Mouse (Mus musculus): ENCODE measurements around the gene Fxn. TPM values are rescaled to one million over a fixed set of nuclear protein-coding genes. Genes with fewer than 3 reads are reported as not detected.
A peak's percentile ranks its signal among the peaks of the same experiment; 100 is the strongest.

Gene Fxn
- total RNA-seq, 2 experiments from 2014 or later: 7.4 to 8.8 TPM

DNA sequence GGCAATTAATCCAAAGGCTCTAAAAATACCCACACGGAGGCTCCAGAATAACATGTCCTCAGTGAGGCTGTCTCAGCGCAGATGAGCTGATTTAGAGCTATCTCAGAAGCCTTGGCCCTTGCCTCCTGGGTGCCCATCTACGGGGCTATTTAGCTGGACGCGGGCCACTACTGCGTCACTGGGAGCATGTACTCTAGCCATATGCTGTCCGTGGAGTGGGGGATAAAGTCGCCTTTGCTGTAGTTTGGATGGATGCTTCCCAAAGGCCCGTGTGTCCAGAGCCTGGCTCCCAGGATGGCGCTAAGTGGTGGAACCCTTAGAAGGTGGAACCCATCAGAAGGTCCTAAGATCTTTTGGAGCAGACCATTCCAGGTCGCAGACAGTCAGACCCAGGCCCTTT is 34.3 kb upstream of the Fxn start:
- no peak overlapping the region for H3K27ac ChIP-seq
- no peak overlapping the region for H3K4me3 ChIP-seq
- TF ChIP-seq CTCF (conservative IDR thresholded peaks at IDR 0.05): no peak
- DNase-seq (ENCODE audit: low spot score in 2 of 2): no peak

DNA sequence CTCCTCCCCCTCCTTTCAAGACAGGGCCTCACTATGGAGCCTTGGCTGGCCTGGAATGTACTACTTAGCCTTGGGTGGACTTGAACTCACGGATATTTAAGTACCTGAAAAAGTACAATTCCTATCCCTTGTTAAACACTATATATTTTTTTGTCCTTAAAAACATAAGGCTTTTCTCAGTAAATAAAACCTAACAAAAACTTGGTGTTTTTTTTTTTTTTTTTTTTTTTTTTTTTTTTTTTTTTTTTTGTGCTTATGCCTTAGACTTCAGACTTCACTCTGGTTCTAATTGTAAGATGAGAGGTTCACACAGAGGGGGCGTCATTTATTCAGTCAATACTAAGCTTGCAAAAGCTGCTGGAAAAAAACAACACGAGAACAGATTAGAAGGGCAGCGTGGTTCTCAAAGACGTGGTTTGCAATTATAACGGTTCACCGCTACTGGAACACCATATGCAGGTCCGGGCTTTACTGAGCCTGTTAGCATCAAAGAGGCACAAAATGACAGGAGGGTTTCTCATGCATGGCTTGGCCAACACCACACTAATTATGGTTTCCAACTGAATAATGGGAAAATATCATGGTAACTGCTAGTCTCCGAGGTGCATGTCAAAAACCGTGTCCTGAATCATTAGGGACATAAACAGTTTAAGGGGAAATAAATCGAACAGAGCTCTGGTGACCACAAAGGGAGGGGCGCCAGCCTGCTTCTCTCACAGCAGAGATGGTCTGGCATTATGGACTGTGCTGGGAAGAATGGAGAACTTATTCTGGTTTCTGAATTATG is 32.3 kb upstream of the Fxn start:
- TF ChIP-seq CTCF (conservative IDR thresholded peaks at IDR 0.05): no peak
- Histone ChIP-seq H3K27ac (peak overlapping the region; percentile 23; the same call in 1 of the 2 replicates), H3K4me3 (no peak overlapping the region)
- no peak for DNase-seq (ENCODE audit: low spot score in 2 of 2)

DNA sequence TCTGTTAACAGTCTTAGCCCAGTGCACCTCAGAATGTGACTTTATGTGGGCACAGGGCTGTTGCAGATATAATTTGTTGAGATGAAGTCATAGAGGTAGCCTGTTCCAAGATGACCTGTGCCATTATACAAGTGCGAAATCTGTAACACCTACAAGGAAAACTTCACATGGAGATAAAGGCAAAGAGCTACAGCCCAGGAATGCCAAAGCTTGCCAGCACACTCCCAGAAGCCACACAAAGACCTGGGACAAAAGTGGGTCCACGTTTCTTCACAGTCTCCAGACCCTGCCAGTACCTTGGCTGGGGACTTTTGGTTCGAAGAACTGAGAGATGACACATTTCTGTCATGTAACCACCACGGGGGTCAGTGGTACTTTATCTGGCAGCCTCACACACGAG is 31.6 kb upstream of the Fxn start:
- Histone ChIP-seq H3K4me3 (no peak overlapping the region), H3K27ac (no peak overlapping the region)
- no peak for TF ChIP-seq CTCF (conservative IDR thresholded peaks at IDR 0.05)
- DNase-seq (ENCODE audit: low spot score in 2 of 2): no peak

DNA sequence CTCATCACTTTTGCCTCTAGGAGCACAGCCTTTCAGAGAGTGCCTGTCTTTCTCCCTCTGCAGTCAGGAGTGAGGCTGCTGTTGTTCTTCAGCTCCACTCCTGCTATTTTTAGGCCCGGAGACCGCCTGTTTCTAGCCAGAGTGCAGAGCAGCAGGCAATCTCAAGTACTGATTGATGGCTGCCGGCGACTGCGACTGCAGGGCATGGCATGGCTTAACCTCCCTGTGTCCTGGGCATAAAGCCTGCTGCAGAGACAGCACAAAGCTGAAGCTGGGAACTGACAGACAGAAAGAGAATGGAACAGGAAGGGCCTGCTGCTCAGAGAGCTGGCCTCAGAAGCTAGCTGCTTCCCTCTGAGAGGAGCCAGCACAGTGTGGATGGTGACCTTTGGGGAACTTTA is 27.9 kb upstream of the Fxn start:
- peak; percentile 16; the same call in 1 of the 2 replicates for TF ChIP-seq CTCF (conservative IDR thresholded peaks at IDR 0.05)
- H3K27ac ChIP-seq: peak overlapping the region; percentile 91
- DNase-seq (ENCODE audit: low spot score in 2 of 2): peak; percentile 45 to 51

DNA sequence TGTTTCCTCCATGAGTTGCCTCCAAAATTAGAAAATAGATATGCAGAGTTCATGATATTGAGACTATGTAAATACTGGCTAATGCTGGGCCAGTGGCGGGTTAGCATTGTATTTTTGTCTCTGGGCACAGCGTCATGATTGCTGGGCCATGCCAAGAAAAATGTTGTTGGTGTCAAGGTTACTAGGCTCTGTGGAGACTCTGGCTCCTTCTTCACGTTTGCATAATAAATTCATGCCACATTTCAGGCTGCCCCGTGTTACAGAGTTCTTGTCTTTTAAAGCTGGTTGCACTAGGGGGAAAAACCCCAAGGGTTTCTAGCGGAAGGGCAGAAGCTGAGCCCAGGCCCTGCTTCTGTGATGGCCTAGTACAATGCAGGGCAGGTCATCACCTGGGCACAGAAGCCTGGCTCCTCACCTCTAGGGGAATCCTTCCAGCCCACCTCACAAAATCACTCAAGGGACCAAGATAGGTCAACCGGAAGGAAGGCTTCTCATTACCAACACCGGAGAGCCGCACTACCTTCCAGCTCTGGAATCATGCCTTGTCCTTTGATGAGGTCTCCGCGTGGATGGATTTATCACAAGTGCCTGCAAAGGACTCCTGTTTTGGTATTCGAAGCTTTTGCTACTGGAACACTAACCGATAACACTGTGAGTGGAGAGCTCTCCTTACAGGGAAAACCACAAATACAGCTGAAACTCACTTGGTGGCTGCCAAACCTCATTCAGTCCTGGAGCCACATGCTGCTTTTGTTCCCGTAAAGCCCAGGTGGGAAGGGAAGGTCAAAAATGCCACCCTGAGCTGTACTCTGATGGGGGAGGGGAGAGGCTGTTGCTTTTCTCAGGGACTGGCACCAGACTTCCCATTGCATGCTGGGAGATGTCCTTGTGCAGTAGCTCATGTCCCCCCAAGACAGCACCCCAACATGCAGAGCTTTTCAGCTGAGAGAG is 27.1 kb upstream of the Fxn start:
- H3K4me3 ChIP-seq: no peak overlapping the region
- H3K27ac ChIP-seq: peak overlapping the region; percentile 91
- no peak for TF ChIP-seq CTCF (conservative IDR thresholded peaks at IDR 0.05)
- no peak for DNase-seq (ENCODE audit: low spot score in 2 of 2)

More for the DNA sequence above, 27.9 kb upstream of the Fxn start:
- H3K4me3 ChIP-seq: no peak overlapping the region

DNA sequence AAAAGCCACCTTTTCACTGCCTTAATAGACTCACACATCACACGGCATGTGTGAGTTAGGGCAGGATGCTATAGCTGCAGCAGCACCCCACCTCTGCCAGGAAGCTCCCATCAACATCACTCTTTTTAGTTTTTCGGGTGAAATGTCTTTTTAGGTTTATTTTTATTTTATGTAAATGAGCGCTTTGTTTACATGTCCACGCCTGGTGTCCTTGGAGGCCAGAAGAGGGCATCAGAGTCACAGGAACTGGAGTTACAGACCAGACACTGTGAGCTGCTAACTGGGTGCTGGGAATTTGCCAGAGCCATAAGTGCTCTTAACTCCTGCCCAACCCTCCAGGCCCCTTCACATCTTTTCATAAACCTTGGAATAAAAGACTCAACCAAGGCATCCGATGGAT is 25.9 kb upstream of the Fxn start:
- DNase-seq (ENCODE audit: low spot score in 2 of 2): no peak
- TF ChIP-seq CTCF (conservative IDR thresholded peaks at IDR 0.05): peak; percentile 37
- H3K27ac ChIP-seq: no peak overlapping the region
- no peak overlapping the region for H3K4me3 ChIP-seq

DNA sequence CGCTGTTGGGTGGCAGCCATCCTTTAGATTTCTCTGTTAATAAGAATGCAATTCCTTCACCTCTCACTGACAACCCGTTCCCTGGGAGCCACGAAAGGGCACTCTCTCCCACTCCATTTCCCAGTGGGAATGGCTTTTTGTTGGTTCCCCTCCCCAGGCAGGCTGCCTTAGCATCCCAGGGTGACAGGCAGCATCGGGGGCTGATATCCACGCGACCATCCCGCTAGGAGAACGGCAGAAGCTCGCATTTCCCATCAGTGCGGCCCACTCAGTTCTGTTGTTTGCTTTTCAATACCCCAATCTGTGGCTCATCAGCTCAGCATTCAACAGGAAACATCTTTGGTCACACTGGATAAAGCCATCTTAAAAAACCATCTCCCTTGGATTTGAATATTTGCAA is 21.8 kb upstream of the Fxn start:
- no peak for TF ChIP-seq CTCF (conservative IDR thresholded peaks at IDR 0.05)
- H3K4me3 ChIP-seq: no peak overlapping the region
- peak overlapping the region; percentile 86 for H3K27ac ChIP-seq
- DNase-seq (ENCODE audit: low spot score in 2 of 2): peak; percentile 53 to 70

DNA sequence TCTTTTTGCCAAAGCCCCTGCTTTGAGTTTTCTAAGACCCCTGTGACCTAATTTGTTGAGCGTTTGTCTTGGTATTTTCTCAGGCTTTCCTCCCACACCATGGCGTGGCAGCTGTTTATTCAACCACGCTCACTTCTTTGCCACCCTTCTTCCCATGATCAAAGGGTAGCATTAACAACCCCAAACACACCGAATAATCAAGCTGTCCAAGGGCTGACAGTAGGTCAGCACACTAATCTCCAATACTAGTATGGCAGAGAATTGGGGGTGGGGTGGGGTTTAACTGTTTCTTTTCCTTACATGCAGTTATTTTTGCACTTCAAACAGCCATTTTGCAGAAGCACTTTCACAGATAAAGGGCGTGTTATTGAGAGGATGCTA is 21.4 kb upstream of the Fxn start:
- H3K4me3 ChIP-seq: no peak overlapping the region
- peak overlapping the region; percentile 86 for H3K27ac ChIP-seq
- DNase-seq (ENCODE audit: low spot score in 2 of 2): no peak
- no peak for TF ChIP-seq CTCF (conservative IDR thresholded peaks at IDR 0.05)

DNA sequence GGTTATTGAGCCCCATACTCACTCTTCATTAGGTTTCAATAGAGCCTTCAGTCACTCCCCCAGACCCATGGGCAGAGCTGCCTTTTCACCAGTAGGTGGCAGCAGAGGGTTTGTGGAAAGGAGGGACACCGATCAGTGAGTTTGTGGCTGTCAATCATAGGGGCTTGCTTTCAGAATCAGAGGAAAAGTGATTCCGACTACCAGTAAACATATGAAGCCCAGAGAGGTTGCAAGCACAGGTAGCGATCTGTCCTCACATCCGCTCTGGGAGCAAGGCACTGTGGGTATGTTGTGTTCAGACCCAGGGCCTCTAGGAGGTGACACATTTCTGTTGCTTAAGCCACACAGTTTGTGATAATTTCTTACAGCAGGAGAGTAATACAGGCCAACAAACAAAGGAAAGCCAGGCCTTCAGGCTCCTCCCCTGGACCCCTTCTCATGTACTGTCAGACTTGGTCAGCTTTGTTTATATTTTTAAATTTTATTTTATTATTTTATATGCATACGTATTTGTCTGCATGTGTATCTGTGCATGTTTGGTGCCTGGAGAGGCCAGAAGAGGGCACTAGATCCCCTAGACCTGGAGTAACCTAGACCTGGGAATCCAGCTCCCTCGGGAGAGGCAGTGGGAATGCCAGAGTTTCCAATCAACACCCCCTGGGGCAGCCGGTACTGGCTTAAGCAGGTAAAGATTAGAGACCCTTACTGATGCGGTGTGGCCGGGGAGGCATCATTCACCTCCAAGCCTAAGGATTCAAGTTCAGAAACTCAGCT is 20.8 kb upstream of the Fxn start:
- DNase-seq (ENCODE audit: low spot score in 2 of 2): peak; percentile 77 to 85
- Histone ChIP-seq H3K4me3 (peak overlapping the region; percentile 37), H3K27ac (peak overlapping the region; percentile 86)
- peak; percentile 80 for TF ChIP-seq CTCF (conservative IDR thresholded peaks at IDR 0.05)

DNA sequence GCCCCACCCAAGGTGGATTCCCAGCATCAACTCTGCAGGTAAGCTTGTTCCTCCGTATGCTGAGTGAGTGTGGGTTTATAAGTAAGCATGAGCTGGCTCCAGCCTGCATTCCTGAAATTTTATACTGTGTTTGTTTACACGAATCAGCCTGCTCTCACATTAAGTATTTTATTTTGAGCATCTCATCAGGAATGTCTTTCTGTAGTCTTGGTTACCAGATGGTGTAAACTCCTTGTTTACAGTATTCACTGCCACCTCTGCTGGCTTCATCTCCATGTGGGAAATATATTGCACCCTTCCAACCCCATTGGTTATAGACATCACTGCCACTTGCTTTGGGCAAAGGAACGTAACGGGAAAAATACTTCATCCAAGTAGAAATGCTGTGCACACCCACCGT is 13.1 kb upstream of the Fxn start:
- H3K4me3 ChIP-seq: no peak overlapping the region
- no peak for DNase-seq (ENCODE audit: low spot score in 2 of 2)
- H3K27ac ChIP-seq: peak overlapping the region; percentile 23; the same call in 1 of the 2 replicates
- no peak for TF ChIP-seq CTCF (conservative IDR thresholded peaks at IDR 0.05)

DNA sequence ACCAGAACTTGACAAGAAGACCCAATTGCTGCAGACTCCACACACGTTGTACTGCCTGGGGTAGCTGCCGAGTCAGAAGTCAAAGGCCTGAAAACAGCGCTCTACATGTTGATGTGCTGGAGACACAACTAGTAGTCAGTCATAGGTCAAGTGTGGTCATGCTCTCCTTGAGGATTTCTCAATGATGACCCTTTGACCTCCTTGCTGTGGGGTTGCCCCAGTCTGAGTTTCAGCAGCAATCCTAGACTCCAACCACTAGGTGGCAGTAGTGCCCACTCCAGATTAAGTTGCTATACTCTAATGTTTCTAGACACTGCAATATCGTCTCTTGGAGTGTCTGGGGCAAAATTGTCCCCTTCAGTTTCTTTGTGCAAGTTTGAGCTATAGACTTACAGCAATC is 3.8 kb upstream of the Fxn start:
- Histone ChIP-seq H3K4me3 (no peak overlapping the region), H3K27ac (no peak overlapping the region)
- DNase-seq (ENCODE audit: low spot score in 2 of 2): peak in 1 of 2 experiments; percentile 71
- TF ChIP-seq CTCF (conservative IDR thresholded peaks at IDR 0.05): peak; percentile 96

DNA sequence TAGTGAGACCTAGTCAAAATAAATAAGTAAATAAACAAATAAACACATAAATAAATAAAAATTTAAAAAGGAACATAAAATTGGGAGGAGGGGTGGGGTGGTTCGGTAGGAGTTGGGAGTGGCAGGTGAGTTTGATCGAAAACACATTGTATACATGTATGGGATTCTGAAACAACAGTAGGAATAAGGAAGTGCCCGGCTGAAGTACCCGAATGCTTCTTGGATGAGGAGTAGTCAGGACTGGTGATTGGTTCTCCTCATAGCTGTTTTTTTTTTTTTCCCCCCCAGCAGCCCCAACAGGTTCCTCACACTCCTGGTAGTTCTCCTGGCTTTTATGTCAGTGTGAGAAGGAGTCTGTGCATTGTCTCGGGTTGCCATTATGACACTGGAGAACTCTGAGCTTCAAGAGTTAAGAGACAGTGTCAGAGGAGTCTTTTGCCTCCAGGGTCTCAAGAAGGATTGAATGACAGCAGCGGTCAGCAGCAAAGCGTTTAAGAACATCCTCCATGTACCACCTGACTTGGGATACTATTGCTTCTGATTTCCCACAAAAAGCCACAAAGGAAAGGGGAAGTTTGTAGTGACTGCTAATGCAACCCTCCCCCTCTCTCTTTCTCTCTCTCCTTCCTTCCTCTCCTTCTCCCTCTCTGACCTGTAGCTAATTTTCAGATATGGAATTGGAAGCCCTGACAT is 1.0 kb upstream of the Fxn start:
- no peak overlapping the region for H3K27ac ChIP-seq
- no peak overlapping the region for H3K4me3 ChIP-seq
- no peak for TF ChIP-seq CTCF (conservative IDR thresholded peaks at IDR 0.05)
- no peak for DNase-seq (ENCODE audit: low spot score in 2 of 2)
